Mouse (Mus musculus) erythroblast, adult 5-6 weeks (primary cell): ENCODE results near the gene Islr2. TPM values are rescaled to one million over a fixed set of nuclear protein-coding genes. Genes with fewer than 3 reads are reported as not detected.

Experiments
- ATAC-seq: replicated peaks from 2 replicates; pipeline ENCODE4 v1.8.0; 2016; ENCODE audit warnings: moderate number of reproducible peaks, mild to moderate bottlenecking, moderate TSS enrichment, inconsistent platforms; ENCODE audit not compliant: poor library complexity, low FRiP score, severe bottlenecking
- total RNA-seq, 2 experiments: library from RNA; stranded (forward) in 1 of 2; stranded (reverse) in 1 of 2; fragments of 150-400 nt in 1 of 2; fragments of 200-764, 138-1000 nt in 1 of 2; gene quantifications; 2 replicates each; pipeline versions ENCODE4 v1.2.3 to v1.2.4; 2015 to 2017; ENCODE audit warnings: low replicate concordance in 2 of 2

The Islr2 gene
- total RNA-seq, 2 experiments from 2014 or later = not detected

DNA sequence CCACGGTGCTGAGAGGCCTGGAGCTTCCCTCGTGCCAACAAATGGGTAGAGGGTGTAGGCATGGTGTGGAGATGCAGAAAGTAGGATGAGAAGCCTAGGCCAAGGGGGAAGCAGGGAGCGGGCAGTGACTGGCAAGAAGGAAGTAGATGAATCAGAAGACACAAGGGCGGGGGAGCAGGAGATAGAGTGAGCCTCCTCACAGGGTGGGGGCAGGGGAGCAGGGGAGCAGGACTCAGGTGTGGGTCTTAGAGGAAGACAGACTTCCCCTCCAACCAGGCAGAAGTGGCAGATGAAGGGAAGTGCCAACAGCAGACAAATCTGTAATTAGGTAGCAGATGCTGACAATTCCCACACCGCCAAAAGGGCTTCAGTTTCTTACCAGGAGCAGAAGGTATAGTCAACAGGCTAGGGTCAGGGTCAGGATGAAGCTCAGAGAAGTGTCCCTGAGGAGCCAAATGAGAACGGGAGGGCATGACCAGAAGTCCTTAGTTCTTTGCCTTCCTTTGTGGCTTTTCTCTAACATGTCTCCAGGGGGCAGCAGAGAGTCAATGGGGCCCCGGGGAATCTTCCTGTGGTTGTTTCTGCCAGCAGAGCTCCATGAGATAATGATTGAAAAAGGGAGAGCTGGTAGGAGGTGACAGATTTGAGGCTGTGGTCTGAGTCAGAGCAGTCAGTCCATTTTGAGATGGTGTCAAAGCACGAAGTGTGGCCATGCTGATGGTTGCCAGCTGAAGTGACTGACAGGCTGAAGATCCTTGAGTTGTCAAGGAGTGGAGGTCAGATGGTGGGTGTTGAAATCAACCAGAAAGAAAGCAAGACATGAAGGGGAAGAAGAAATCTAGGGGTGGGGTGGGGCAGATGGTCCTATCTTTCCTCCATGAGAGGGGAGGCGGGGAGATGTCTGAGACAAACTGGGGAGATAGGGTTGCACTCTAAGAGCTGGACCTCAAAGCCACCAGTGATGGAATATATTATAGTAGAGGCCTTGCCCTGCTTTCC, 22.1 kb upstream of the Islr2 start:
- peak; percentile 84 for ATAC-seq

GRCm38 (mm10) chr9:58224356-58224755, 20.2 kb upstream of the Islr2 start:
- ATAC-seq = 0 out of 2 replicates have a peak, but pooled peaks have one; percentile 19

DNA sequence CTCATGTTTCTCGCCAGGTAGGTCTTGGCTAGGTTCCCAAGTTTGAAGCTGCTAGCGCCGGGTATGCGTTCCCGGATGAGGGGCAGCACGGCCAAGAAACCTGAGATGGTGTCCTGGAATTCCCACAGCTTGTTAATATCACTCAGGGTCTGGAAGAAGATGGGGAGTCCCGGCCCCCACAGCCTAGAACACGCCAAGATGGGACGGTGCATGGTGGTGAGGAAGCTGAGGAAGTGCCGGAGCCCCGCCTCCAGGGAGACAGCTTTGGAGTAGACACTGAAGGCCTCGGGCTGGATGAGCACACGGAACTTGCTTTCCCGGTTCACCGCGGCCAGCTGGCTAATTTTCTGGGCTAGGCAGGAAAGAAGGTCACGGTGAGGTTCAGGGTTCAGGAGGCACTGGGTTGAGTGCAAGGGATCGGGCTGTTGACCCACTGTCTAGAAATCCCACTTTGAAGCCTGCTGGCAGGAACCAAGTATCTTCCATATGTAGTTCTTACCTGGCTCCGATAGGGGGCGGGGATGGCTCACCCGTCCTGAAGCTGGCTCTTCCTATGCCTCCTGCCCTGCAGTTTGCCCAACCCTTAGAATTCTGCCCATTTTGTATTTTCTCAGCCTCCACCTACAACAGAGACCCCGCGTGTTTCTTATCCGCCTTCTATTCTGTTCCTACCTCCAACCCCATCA, 16.2 kb upstream of the Islr2 start:
- ATAC-seq = peak; percentile 63; the same call in 1 of the 2 replicates

DNA sequence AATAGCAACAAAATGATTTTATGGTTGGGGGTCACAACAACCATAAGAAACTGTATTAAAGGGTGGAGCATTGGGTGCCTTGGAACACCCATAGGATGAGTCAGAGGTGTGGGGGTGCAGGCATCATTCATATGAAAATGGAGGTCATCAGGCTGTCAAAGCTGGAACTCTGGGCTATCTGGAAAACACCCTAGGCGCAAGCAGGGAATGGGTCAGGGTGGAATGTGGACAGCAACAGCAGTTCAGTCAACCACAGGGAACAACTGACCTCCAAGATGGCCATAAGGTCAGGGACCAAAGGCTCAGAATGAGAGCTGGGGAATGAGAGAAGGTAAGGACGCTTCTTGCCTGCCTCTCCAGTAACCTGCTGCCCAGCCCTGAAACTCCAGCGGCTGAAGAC, 14.4 kb upstream of the Islr2 start:
- no peak for ATAC-seq

- ATAC-seq = peak; percentile 36
Observed at GRCm38 (mm10) chr9:58216402-58216801, 12.3 kb upstream of the Islr2 start.

- peak; percentile 71 for ATAC-seq
Observed at GRCm38 (mm10) chr9:58214519-58215180, 10.5 kb upstream of the Islr2 start.

GRCm38 (mm10) chr9:58213865-58214264, 9.7 kb upstream of the Islr2 start:
- ATAC-seq = peak; percentile 91

- peak; percentile 54 for ATAC-seq
Observed at GRCm38 (mm10) chr9:58213377-58213776, 9.3 kb upstream of the Islr2 start.

DNA sequence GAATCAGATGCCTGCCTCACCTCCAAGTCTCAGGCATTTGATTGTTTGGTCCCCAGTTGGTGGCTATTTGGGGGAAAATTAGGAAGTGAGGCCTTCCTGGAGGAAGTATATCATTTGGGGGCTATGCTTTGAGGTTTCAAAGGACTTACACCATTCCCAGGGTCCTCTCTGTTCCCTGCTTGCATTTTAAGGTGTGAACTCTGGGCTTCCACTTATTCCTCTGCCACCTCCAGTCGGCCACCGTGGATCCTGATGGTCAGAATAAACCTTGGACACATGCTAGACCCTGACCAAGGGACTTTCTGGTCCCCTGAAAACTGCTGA, 6.1 kb upstream of the Islr2 start:
- ATAC-seq = no peak

GRCm38 (mm10) chr9:58209462-58210303, 5.6 kb upstream of the Islr2 start:
- no peak for ATAC-seq

- no peak for ATAC-seq
Observed at GRCm38 (mm10) chr9:58206013-58206412, 1.9 kb upstream of the Islr2 start.

- peak; percentile 92 for ATAC-seq
Observed at GRCm38 (mm10) chr9:58204448-58205000, 405 bp upstream of the Islr2 start.

- no peak for ATAC-seq
Observed at GRCm38 (mm10) chr9:58202676-58203453, 1.3 kb downstream of the Islr2 start.

- no peak for ATAC-seq
Observed at GRCm38 (mm10) chr9:58201861-58202549, 2.1 kb downstream of the Islr2 start.

DNA sequence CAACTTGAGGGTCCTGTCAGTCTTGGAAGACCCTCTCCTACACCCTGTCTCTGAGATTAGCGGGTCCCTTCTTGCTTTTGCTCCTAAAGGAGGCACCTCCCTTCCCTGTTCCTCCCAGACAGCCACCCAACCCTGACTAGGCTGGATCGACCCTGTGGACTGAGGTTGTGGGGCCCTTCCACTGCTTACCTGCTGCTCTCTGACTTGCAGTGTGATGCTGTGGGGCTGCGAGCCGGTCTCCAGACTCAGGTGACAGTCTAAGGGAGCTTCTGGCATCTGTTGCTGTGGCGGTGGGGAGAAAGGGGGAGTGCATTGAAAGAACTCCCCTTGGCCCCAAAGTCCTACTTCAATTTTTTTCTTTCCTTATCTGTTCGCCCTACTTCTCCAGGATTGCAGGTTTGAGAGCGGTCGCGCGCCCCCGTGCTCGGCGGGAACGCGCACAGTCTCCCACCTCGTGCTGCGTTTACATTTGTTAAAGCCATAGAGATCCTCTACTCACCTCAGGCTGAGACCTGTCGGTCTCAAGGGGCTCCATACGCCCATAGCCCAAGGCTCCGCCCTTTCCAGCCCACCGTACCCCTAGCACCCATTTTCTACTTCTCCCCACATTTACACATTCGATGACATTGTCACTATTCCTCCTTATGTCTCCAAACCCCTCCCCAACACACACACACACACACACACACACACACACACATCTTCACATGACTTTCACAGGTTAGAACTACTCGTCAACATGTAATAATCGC, 2.9 kb downstream of the Islr2 start:
- no peak for ATAC-seq

- ATAC-seq = no peak
Observed at GRCm38 (mm10) chr9:58200270-58201090, 3.6 kb downstream of the Islr2 start.
